Mouse (Mus musculus): ENCODE measurements at regions not wholly inside any gene's neighbourhood (a gene's known extent, or its start where the extent isn't known, plus 50 kb on each side); places are given as distances from the start of the nearest gene placed in this dataset.

- no peak for DNase-seq (ENCODE audit: low read depth, low spot score)
Measured at GRCm38 (mm10) chr14:107978141-107978540, 935.8 kb downstream of the Slitrk1 start.

GRCm38 (mm10) chr14:107952076-107952475 is 961.9 kb downstream of the Slitrk1 start:
- DNase-seq (ENCODE audit: low read depth, low spot score) = no peak

GRCm38 (mm10) chr14:107903717-107904116 is 1010.2 kb downstream of the Slitrk1 start:
- no peak for DNase-seq (ENCODE audit: low read depth, low spot score)

- DNase-seq (ENCODE audit: low read depth, low spot score) = no peak
Measured at GRCm38 (mm10) chr14:107901823-107902222, 1012.1 kb downstream of the Slitrk1 start.

GRCm38 (mm10) chr14:107860895-107861294 is 1053.1 kb downstream of the Slitrk1 start:
- no peak for DNase-seq (ENCODE audit: low read depth, low spot score)

- DNase-seq (ENCODE audit: low read depth, low spot score) = no peak
Measured at GRCm38 (mm10) chr14:107849688-107850087, 1064.3 kb downstream of the Slitrk1 start.

GRCm38 (mm10) chr14:107845289-107846215 is 1068.4 kb downstream of the Slitrk1 start:
- DNase-seq (ENCODE audit: low read depth, low spot score) = no peak

GRCm38 (mm10) chr14:107844533-107844932 is 1069.4 kb downstream of the Slitrk1 start:
- DNase-seq (ENCODE audit: low read depth, low spot score) = no peak

- no peak for DNase-seq (ENCODE audit: low read depth, low spot score)
Measured at GRCm38 (mm10) chr14:107832976-107833375, 1081.0 kb downstream of the Slitrk1 start.

- DNase-seq (ENCODE audit: low read depth, low spot score) = no peak
Measured at GRCm38 (mm10) chr14:107785242-107785641, 1128.7 kb downstream of the Slitrk1 start.
